Mouse (Mus musculus): ENCODE measurements at regions not wholly inside any gene's neighbourhood (a gene's known extent, or its start where the extent isn't known, plus 50 kb on each side); places are given as distances from the start of the nearest gene placed in this dataset.

DNA sequence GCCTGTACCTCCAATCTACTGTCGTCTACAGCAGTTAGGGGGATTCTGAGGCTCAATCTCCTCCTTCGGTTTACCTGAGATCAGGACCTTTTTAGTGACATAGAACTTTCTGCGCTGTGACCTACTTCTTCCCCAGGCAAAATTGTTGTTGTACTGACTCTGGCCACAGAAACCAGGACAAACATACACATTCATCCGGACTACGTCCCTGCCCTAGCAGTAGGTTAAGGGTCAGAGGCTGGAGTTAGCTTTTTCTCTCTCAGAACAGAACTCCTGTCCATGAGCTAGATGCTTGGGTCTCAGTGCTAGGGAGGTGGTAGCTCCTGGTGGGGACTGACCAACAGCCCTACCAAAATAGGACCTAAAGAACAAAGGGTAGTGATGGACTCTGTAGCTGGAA is 180.2 kb downstream of the Rybp start:
- DNase-seq (ENCODE audit: low spot score in 2 of 2), result no peak

DNA sequence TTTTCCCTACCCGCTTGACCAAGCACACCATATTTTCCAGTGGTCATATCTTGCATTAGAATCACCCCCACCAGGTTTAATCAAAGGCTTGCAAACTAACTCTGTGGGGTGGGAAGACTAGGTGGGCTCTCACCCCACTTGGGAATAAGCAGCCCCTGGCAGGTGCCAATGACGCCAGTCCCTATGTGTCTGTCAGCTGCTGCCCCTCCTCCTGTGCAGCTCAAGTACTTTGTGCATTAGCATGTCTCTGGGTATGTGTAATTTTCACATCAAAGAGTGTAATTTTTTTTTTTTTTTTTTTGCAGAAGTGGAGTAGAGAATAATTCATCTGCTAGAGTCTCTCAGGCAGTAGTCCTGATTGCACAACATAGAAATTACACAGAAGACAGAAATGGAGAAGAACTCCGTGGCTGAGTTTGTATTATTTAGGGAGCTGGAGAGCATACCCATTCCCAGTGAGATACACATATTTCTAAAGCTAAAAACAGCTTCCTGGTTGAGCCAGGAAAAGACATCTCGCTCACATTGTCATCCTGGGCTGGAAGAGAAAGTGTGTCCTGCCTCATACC is 186.6 kb downstream of the Rybp start:
- DNase-seq (ENCODE audit: low spot score in 2 of 2), result no peak

DNA sequence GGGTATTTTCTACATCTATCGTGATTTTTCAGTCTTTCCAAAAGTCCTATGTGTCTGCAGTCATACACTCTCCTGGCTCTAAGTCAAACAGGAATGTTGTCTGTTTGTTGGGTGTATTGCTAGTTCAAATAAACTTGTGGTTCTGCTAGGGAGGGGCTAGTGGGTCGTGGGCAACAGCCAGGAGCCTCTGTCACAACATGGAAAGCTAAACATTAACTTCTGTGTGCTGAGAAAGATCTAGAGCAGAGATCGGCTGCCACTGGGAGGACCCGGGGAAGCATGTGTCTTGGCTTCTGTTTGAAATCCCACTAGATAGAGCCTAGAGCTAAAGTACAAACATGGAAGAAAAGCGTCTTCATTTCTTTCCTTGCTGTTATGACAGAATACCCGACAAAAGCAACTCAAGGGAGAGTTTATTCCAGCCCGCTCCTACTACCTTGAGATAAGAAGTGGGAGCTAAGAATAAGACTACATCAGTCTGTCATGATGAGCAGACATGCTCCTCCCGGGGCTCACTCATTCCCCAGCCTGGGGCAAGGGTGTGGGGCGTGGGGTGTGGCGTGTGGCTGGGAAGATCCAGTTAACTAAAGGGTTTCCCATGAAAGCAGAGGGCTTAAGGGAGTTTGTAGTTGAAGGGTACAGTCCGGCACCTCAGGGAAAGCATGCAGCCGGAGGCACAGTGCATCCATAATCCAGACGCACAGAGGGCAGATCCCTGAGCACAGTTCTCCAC is 190.7 kb downstream of the Rybp start:
- no peak for DNase-seq (ENCODE audit: low spot score in 2 of 2)

DNA sequence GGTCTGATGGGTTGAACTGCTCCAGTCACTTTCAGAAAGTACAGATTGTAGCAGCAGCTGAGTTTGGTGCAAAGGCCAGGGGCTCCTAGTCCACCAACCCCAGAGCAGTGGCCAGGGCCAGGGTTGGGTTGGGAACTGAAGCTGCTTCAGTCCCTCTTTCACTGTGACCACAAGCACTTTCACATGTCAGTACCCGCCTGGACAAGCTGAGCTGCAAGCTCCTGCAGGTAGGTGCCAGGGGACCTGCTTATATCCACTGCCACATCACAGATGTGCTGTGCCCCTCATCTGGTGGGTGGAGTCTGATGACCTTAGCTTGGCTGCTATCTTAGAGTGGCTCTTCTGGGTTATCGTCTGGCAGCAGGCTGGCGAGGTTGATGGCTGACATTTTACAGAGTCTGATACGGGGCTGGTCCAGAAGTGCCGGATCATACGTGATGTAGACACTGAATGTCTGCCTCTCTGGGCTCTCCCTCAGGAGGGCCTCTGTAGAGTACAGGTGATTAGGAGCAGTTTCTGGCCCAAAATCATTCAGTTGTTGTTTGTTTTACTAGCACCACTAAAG is 192.6 kb downstream of the Rybp start:
- no peak for DNase-seq (ENCODE audit: low spot score in 2 of 2)

DNA sequence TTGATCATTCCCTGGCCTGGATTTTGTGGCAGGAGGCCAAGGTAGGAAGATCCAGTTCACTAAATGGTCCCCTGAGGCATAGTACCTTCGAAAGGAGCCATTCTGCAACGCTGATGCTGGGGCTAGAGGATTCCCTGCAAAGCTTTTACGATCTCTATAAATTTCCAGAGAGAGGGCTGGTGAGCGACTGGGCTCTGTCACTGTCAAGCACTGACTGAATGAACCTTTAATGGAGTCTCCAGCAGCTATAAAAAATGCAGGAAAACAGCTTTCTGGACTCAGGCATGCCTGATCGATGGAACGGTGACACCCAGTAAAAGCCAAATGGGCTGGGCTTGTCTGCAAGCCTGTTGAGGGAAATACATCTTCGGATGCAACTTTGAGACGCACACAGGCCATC is 194.4 kb downstream of the Rybp start:
- DNase-seq (ENCODE audit: low spot score in 2 of 2), result no peak

DNA sequence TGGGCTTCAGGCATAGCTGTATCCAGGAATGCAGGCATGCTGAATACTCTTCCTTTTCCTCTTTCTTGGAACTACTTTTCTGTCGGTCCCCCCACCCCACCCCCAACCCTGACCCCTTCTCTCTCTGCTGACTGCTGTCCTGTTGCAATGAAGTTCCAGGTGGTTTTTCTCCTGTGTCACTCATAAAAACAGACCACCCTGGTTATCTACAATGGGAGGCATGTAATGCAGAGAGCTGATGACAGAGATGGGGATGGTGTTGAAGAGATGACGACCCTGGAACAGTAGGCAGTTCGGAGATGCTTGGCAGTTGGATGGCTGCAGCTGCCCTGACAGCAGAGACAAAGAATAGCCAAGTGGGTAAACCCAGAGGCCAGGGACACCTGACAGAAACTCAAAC is 195.5 kb downstream of the Rybp start:
- no peak for DNase-seq (ENCODE audit: low spot score in 2 of 2)

DNA sequence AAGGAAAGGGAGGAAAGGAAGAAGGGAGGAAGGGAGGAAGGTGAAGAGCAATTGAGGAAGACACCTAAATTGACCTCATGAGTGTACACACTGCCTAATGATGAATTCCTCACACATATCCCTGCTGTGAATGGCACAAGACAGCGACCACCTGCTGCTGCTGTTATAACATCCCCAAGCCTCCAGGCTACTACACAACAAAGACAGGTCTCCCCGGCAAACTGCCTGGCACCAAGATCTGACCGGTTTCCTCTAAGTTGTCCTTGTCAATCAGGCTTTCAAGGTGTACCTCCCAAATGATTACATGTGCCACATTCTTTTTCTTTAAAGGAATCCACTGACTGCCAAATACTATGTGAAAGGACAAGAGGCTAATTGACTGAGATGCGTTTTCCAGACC is 198.7 kb downstream of the Rybp start:
- DNase-seq (ENCODE audit: low spot score in 2 of 2), result no peak

DNA sequence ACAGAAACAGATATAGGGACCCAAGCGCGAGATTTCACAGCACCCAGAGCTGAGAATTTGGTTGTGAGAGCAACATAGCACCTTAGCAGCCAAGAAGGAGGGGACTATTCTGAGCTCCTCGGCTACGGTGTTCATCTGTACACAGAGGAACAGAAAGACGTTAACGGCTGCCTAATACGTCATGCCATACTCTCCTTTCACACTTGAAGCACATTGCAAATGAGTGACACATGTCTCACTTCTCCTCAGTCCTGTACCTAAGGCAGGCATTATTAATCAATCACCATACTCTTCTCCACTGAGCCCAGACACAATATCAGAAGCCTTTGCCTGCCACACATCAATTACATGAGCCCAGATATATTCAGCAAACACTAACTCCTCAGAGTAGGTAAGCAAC is 200.5 kb downstream of the Rybp start:
- DNase-seq (ENCODE audit: low spot score in 2 of 2), result no peak

DNA sequence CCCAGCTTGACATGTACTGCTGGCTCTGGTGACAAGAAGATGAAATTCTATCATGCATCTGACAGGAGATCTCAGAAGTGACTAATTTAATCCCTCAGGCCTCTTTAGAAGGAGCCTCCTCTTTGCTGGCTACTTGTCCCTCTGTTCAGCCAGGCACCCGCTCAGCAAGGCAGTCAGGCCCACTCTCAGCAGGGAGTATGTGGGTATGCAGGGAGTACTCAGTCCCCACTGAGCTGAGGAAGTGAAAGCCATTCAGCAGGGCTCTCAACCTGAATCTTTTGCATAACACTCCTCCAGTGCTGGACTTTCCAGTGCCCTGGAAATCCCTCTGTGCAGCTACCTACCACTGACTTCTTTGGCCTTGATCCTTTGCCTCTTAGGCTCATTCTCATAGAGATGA is 201.3 kb downstream of the Rybp start:
- no peak for DNase-seq (ENCODE audit: low spot score in 2 of 2)

DNA sequence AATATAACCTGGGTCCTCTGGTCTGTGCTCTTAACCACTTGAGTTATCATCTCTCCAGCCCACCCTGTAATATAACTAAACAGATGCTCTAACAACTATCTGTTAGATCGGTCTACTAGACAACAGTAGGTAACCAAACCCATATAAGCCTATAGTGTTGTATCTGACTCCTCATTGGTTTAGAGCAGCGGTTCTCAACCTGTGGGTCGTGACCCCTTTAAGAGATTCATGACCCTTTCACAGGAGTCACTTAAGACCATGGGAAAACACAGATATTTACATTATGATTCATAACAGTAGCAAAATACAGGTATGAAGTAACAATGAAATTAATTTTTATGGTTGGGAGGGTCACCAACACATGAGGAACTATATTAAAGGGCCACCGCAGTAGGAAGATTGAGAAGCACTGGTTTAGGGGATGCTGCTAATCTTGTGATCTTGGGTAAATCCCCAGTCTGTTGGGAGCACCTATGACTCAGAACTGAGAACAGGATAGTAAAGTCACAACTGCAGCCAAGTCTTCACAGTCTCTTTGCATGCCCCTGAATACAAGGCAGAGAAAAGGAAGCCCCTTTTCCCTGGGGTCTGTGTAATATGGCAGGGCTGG is 203.3 kb downstream of the Rybp start:
- DNase-seq (ENCODE audit: low spot score in 2 of 2), result no peak

DNA sequence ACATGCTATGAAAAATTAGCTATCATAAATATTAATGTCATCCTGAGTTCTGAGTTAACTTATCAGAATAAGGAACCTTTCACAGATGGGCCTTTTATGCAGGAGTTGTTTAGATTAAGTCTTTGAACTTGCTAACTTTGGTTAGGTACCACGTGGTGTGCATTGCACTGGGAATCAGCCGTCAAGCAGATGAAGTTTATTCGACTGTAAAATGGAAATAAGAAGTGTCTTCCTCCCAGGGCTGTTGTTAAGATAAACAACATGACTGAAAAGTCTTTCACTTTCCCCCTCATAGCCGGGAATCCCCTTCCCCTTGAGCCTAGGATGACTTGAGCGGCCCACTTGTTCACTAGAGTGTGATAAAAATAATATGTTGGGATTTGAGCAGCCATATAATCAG is 204.2 kb downstream of the Rybp start:
- DNase-seq (ENCODE audit: low spot score in 2 of 2), result no peak

DNA sequence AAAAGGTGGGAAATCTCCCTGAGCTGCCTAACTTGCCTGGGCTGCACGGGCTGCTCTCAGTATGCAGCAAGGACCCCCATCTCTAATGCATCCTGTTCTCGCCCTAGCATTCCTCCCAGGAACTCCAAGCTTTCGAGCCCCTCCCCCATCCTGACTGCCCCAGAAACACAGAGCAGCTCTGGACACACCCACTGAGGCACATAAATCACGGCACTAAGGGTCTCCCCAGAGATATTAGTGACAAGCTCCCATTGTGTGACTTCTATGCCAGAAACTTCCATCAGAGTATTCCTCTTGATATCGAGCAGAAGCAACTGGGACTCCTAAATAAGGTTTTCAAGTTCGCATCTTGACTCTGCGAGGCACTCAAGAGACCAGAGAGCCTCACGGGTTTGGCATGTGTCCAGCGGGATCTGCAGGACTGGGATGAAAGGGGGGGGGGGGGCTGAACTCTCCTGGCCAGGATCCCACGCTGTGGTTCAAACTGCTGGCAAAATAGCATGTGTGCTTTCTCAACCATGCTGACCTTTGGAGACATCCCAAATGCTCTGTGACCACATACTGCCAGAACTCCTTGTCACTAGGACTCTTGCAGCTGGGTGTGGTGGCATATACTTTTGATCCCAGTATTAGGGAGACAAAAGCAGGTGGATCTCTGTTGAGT is 212.5 kb downstream of the Rybp start:
- no peak for DNase-seq (ENCODE audit: low spot score in 2 of 2)

DNA sequence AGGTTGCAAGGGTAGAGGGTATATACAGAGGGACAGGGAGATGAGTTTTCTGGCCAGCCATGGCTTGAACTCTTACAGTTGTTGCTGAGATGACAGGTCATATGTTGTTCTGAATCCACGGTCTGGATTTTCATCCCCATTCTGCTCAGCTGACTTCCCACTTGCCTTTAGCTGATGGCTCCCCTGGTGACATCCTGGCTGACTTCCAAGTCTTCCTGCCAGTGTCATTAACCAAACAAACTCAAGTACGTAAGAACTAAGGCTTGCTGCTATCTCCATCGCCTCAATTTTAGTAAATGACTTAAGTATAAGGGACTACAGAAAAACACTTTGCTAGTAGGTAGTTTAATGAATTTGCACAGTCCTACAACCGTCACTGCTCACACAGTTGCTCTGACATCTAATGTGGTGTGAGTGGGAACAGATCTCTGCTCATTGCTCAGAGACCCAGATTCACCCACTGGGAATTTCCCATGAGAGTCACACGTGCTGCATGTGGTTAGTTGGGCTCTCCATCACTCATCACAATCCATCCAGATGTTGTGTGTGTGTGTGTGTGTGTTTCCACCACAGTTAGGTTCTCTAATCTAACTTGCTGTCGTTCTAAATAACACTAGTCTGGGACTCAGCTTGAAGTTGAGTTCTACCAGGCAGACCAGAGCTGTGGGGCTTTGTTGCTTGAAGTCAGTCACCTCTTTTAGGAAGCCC is 214.9 kb downstream of the Rybp start:
- no peak for DNase-seq (ENCODE audit: low spot score in 2 of 2)

DNA sequence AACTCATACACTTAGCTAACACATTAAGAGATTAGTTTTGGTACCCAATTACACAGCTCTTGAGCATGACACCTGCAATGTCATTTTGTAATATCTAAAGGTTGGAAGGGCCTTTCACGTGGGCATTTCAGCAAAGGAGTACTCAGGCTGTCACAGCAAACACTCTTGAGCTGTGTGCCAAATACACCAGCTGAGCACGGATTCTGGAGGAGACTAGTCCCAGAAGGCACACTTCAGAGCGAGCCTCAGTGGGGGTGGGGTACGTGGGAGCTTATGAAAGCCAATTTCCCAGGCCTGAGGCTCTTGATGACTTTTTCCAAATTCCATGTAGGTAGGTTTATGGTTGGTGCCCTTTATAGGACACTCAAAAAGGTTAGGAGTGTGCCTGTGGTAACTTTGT is 218.1 kb downstream of the Rybp start:
- no peak for DNase-seq (ENCODE audit: low spot score in 2 of 2)

DNA sequence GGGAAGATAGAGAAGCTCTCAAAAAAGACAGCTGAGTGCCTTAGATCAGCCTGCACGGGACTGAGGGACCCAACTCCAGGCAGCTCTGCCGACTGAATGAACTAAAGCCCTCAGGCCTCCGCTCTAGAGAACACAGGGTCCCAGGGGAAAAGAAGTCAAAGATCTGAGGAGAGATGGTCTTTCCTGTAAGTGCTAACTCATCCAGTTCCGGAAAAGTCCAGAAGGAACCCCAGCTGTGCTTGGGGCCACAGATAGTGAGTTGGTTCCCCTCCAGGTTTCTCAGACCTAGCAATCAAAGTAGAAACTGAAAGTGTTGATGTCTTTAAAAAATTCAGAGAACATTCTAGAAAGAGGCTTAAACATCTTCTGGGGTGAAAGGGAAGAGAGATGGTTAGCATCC is 220.0 kb downstream of the Rybp start:
- no peak for DNase-seq (ENCODE audit: low spot score in 2 of 2)

DNA sequence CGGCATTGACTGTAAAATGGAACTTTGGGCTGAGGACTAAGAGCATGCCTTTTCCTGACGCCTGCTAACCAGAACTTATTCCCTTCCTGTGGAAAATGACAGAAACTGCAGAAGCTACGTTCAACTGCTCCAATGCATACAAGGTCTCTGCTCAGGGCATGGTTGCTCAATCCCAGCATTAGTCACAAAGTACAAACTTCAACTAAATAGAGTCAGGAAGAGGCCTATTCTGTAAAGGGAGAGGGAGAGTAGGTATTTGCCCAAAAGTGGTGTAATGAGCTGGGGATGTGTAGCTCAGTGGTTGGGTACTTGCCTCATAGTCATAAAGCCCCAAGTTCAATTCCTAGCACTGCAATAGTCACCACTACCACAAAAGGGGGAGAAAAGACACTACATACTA is 221.7 kb downstream of the Rybp start:
- DNase-seq (ENCODE audit: low spot score in 2 of 2), result no peak

DNA sequence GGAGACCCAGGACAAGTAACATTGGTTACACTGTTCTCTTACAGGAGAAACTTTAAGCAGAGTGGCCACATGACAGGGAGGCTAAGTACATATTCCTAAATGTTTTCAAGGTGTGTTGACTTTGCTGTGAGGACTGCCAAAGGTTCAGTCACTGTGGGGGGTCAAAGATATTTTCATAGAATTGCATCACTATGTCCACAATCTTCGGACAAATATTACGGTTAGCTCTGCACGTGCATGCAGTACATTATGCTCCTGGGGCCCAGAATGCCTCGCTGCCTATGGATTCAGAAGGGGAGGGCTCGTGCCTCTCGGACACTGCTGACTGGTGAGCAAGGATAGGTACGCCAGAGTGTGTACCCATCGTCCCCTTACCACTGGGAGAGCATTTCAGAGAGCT is 224.3 kb downstream of the Rybp start:
- no peak for DNase-seq (ENCODE audit: low spot score in 2 of 2)

DNA sequence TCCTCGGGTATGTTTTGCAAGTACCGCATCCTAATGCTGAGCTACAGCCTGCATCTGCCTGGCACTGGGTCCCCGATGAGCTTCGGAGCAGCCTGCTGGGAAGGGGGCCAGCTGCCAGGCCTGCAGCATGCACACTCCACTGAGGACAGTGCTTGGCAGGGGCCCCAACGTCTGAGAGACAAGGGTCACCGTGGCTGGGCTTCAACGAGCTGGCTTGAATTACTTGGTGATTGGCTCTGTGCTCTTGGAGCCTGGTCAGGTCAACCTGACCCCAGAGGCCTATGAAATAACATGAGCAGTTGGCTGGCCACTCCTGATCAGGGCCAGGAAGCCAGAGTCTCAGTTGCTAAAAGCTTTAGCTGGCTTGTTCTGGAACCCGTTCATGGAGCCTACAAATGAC is 227.5 kb downstream of the Rybp start:
- DNase-seq (ENCODE audit: low spot score in 2 of 2), result peak; percentile 35 to 61

DNA sequence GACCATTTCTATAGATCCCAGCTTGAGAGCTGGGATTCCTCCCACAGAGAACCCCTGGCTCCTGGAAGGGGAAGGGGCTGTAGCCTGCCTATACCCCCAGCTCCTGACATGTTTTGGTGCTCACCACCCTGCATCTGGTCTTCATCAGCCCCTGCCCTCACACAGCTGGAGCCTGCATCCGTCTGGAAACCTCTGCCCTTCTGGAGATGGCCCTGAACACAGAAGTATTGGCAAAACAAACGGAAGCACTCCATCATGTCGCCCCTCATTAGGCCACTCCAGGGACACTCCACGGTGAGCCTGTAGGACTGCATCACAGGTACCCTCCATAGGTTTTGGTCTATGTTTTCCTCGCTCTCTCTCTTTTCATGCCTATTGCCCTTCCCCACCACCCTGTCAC is 231.3 kb downstream of the Rybp start:
- DNase-seq (ENCODE audit: low spot score in 2 of 2), result no peak

DNA sequence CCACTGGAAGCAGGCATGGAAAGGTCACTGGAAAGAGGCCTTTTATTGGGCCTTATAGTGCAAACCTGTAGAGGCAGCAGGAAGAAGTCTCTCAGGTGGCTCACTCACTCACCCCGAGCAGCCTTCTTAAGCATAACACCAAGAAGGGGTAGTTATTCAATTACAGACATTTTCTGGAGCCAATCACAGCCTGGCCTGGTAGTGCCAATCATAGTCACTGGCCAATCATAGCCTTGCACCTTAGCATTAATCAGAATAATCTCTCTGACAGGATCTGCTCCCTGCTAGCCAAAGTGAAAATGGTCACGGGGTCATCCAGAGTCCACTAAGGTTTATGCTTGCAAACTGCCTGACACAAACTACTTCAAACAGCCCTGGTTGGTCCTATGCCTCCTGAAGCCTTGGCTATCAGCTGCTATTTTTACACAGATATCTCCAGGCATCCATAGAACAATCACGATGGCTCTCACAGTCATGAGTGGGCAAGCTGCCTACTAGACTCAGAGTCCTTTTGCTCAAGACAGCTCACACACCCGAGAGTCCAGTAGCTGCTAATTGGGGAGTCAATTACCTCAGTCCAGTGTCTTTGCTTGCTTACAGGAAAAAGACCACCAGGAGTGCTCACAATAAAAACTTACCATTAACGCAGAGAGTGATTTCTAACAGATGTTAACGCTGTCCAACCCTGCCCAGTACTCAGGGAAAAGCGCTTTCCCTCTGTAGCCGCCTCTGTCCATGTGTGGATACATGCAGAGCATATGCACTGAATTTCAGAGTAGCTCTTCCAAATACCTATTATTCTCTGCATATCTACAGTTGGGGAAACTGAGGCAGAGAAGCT is 234.1 kb downstream of the Rybp start:
- DNase-seq (ENCODE audit: low spot score in 2 of 2), result no peak

DNA sequence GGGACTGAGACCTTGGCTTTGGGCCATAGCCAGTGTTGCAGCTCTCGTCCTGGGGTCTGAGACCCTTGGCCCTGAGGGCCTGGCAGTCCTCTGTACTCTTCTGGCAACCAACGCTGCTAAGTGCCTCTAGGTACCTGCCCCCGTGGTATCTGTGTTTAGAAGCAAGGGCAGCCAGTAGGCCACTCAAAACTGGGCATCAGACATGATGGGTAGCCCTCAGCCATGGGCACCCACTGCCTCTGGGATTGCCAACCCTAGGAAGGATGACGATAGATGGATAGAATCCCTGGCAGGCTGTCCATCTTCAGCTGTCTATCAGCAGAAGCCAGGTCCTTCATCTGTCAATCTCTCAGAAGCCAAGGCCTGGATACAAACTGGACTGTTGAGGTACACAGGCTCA is 234.9 kb downstream of the Rybp start:
- DNase-seq (ENCODE audit: low spot score in 2 of 2), result no peak
